Comparison of ENCODE assay signal across 18 mouse cellular contexts in genomic region chr2:148685709-148686108, GRCm38 (mm10). TPM values are rescaled to one million over a fixed set of nuclear protein-coding genes. Genes with fewer than 3 reads are reported as not detected.
DNase-seq lines count a peak whose midpoint lies in the region; ATAC-seq and TF ChIP-seq lines count a peak whose summit lies in the region.
"Had no signal": no experiment of that assay in that cellular context is flagged by ENCODE, and none has a peak within 500 bp of the region (broad histone marks: within the 10 kb centered on the region; RNA-seq: fewer than 3 reads in every experiment).

No protein-coding gene starts in this region.

- no peak overlapping the region for H3K9ac ChIP-seq in liver, postnatal 0 days (replicated peaks)
- H3K9ac ChIP-seq: embryonic facial prominence, embryonic 15.5 days; liver, embryonic 14.5 days; neural tube, embryonic 12.5 days had no signal

- peak overlapping the region; percentile 84 for H3K27ac ChIP-seq in liver, postnatal 0 days (ENCODE audit: low read depth)
- H3K27ac ChIP-seq: embryonic facial prominence, embryonic 15.5 days; kidney, postnatal 0 days; liver, embryonic 14.5 days; neural tube, embryonic 12.5 days had no signal

- WGBS in liver, postnatal 0 days (ENCODE audit: insufficient replicate concordance), result 43% methylated on average over 3 of the region's 3 CpGs

- no peaks in the 10 kb centered on the region for H3K9me3 ChIP-seq in liver, postnatal 0 days (ENCODE audit: low read length)
- H3K9me3 ChIP-seq: embryonic facial prominence, embryonic 15.5 days; neural tube, embryonic 12.5 days had no signal

- peaks cover 48% of the 10 kb centered on the region for H3K4me1 ChIP-seq in liver, postnatal 0 days (ENCODE audit: insufficient read depth)

- DNase-seq in adrenal gland, adult 2 months, result peak; percentile 19
- no peak for DNase-seq in adrenal gland, postnatal 25 days
- DNase-seq in adipocyte (ENCODE audit: low spot score), result peak; percentile 57
- DNase-seq in liver, postnatal 0 days, result peak; percentile 47
- DNase-seq in left cerebral cortex, postnatal 4 days, result no peak
- DNase-seq in cerebellum, postnatal 4 days (ENCODE audit: low spot score in 2 of 2), result no peak
- no peak for DNase-seq in kidney, adult 8-10 months
- DNase-seq: cerebellum, adult 9-10 months; embryo, embryonic 11 days; gastrocnemius, postnatal 10 days; right cerebral cortex, postnatal 14 days had no signal

- peak; percentile 11 for ATAC-seq in liver, postnatal 0 days
- peak; percentile 49 for ATAC-seq in megakaryocyte progenitor cell, adult 5-6 weeks (replicated peaks; ENCODE audit: poor library complexity)
- ATAC-seq: inflammation-experienced regulatory T-cells, adult 6 months had no signal

- H3K4me3 ChIP-seq in liver, postnatal 0 days (ENCODE audit: low read depth, low read length), result no peak overlapping the region
- H3K4me3 ChIP-seq: embryonic facial prominence, embryonic 15.5 days; neural tube, embryonic 12.5 days had no signal

- intact Hi-C loops in left cerebral cortex, postnatal 4 days (cut with DNase I), result no loop called here

- peak; percentile 63 for TF ChIP-seq EP300 in liver, postnatal 0 days (IDR thresholded peaks at IDR 0.05; ENCODE audit: low read depth)

- peak overlapping the region; percentile 30; the same call in 1 of the 2 replicates for H3K4me2 ChIP-seq in liver, postnatal 0 days (ENCODE audit: low read depth, low read length)
- H3K4me2 ChIP-seq: embryonic facial prominence, embryonic 15.5 days; neural tube, embryonic 12.5 days had no signal

- peaks cover 31% of the 10 kb centered on the region for H3K36me3 ChIP-seq in liver, postnatal 0 days (replicated peaks; ENCODE audit: insufficient read depth, low read length)

- TF ChIP-seq CTCF in liver, postnatal 0 days (IDR thresholded peaks at IDR 0.05; ENCODE audit: low read depth), result no peak

- no peaks in the 10 kb centered on the region for H3K27me3 ChIP-seq in liver, postnatal 0 days (ENCODE audit: insufficient read depth, low read length)
- H3K27me3 ChIP-seq: embryonic facial prominence, embryonic 15.5 days; neural tube, embryonic 12.5 days had no signal

RNA-seq across cellular contexts. Expression of gene Gzf1, which starts 4.9 kb away (rescaled TPM):
- total RNA-seq in adrenal gland, adult 2 months (2021), result 10 to 100 TPM; 26.8 to 31.7 TPM
- polyA plus RNA-seq in adrenal gland, adult 2 months (2012; rRNA removed), result 7.7 and 10.5 TPM in 2 replicates
- 28.8 and 36.0 TPM in 2 replicates for total RNA-seq in adrenal gland, postnatal 25 days (2021)
- polyA plus RNA-seq in liver, postnatal 0 days (2015; fragmentation: Nextera tagmentation; extraction: Ambion mirVana), result 14.3 and 15.4 TPM in 2 replicates
- total RNA-seq in megakaryocyte progenitor cell, adult 5-6 weeks (2015), result 15.4 and 16.1 TPM in 2 replicates
- total RNA-seq in megakaryocyte progenitor cell, adult 5-6 weeks (2017), result 18.7 and 20.9 TPM in 2 replicates
- total RNA-seq in left cerebral cortex, postnatal 4 days (2021), result 10 to 100 TPM; 21.2 to 21.6 TPM

RNA-seq across cellular contexts. Expression of gene Nxt1, which starts 13.3 kb away (rescaled TPM):
- total RNA-seq in adrenal gland, adult 2 months (2021), result 10 to 100 TPM; 15.8 to 20.6 TPM
- 10.9 and 11.1 TPM in 2 replicates for polyA plus RNA-seq in adrenal gland, adult 2 months (2012; rRNA removed)
- total RNA-seq in adrenal gland, postnatal 25 days (2021), result 22.6 and 25.7 TPM in 2 replicates
- 37.4 and 39.8 TPM in 2 replicates for polyA plus RNA-seq in liver, postnatal 0 days (2015; fragmentation: Nextera tagmentation; extraction: Ambion mirVana)
- total RNA-seq in megakaryocyte progenitor cell, adult 5-6 weeks (2015), result 109 and 113 TPM in 2 replicates
- 48.6 and 50.6 TPM in 2 replicates for total RNA-seq in megakaryocyte progenitor cell, adult 5-6 weeks (2017)
- 10 to 100 TPM; 11.4 to 12.6 TPM for total RNA-seq in left cerebral cortex, postnatal 4 days (2021)

RNA-seq across cellular contexts. Expression of gene Napb, which starts 46.6 kb away (rescaled TPM):
- 1 to 10 TPM; 4.8 to 5.1 TPM for total RNA-seq in adrenal gland, adult 2 months (2021)
- polyA plus RNA-seq in adrenal gland, adult 2 months (2012; rRNA removed), result 0.49 and 0.61 TPM in 2 replicates
- total RNA-seq in adrenal gland, postnatal 25 days (2021), result 6.6 and 8.7 TPM in 2 replicates
- polyA plus RNA-seq in liver, postnatal 0 days (2015; fragmentation: Nextera tagmentation; extraction: Ambion mirVana), result 0.39 and 0.41 TPM in 2 replicates
- total RNA-seq in megakaryocyte progenitor cell, adult 5-6 weeks (2015), result 0.64 and 0.81 TPM in 2 replicates
- total RNA-seq in megakaryocyte progenitor cell, adult 5-6 weeks (2017), result 0.37 and 0.84 TPM in 2 replicates
- total RNA-seq in left cerebral cortex, postnatal 4 days (2021), result 100 to 1,000 TPM; 122 to 135 TPM
- total RNA-seq: MEL had no signal

Comparison
In these comparisons a context has a peak if more than half of its experiments do, and no peak if none do; other contexts are left out.
1. DNase-seq: peak in adrenal gland, adult 2 months (single experiment), adipocyte (single experiment) and liver, postnatal 0 days (single experiment); none in adrenal gland, postnatal 25 days (single experiment), left cerebral cortex, postnatal 4 days (single experiment), cerebellum, postnatal 4 days (0 of 2) and kidney, adult 8-10 months (0 of 2).
2. RNA of gene Napb, which starts 46.6 kb away (total RNA-seq): 122 to 135 TPM in left cerebral cortex, postnatal 4 days; 6.6 to 8.7 TPM in adrenal gland, postnatal 25 days, 4.8 to 5.1 TPM in adrenal gland, adult 2 months and 0.37 to 0.84 TPM in megakaryocyte progenitor cell, adult 5-6 weeks; every median in the first group is over 10 times any median in the second.